Mouse (Mus musculus) neural tube, embryonic 13.5 days (tissue): ENCODE results near the gene Mthfd1l. TPM values are rescaled to one million over a fixed set of nuclear protein-coding genes. Genes with fewer than 3 reads are reported as not detected.
A peak's percentile ranks its signal among the peaks of the same experiment; 100 is the strongest.
"Not testable (repeated sequence)": the region's sequence is repeated elsewhere in the genome, so short reads cannot be mapped to it uniquely, and the experiment has no call there.

Experiments used
- ATAC-seq: fragments of 200-750 bp; cut with Nextera tagmentation; 2 replicates; pipeline ENCODE4 v1.8.0; 2017; ENCODE audit warnings: low read depth, mild to moderate bottlenecking, moderate TSS enrichment, moderate library complexity
- H3K27ac ChIP-seq: fragments of 300-500 bp; sonication (generic); replicated peaks from 2 replicates; pipeline ENCODE4 v1.5.1; 2015; ENCODE audit warnings: moderate library complexity, mild to moderate bottlenecking, inconsistent platforms
- H3K27me3 ChIP-seq: fragments of 300-500 bp; sonication (generic); 2 replicates; pipeline ENCODE4 v1.6.1; 2015; ENCODE audit warnings: mild to moderate bottlenecking, inconsistent platforms
- H3K36me3 ChIP-seq: fragments of 300-500 bp; sonication (generic); 2 replicates; pipeline ENCODE4 v1.6.1; 2015; ENCODE audit warnings: mild to moderate bottlenecking, inconsistent platforms
- H3K4me1 ChIP-seq: fragments of 300-500 bp; sonication (generic); replicated peaks from 2 replicates; pipeline ENCODE4 v1.6.1; 2015; ENCODE audit warnings: inconsistent platforms
- H3K4me2 ChIP-seq: fragments of 300-500 bp; sonication (generic); 2 replicates; pipeline ENCODE4 v1.6.1; 2015; ENCODE audit warnings: inconsistent platforms, mild to moderate bottlenecking, moderate library complexity
- H3K4me3 ChIP-seq: fragments of 300-500 bp; sonication (generic); 2 replicates; pipeline ENCODE4 v1.5.1; 2015; ENCODE audit warnings: mild to moderate bottlenecking, inconsistent platforms
- H3K9ac ChIP-seq: fragments of 300-500 bp; sonication (generic); 2 replicates; pipeline ENCODE4 v1.6.1; 2015; ENCODE audit warnings: moderate library complexity, mild to moderate bottlenecking, inconsistent platforms
- H3K9me3 ChIP-seq: fragments of 300-500 bp; sonication (generic); 2 replicates; pipeline ENCODE4 v1.6.1; 2016; ENCODE audit warnings: inconsistent platforms
- whole genome bisulfite sequencing: fragments of 180-500 bp; shearing (Covaris S2); methylation state at CpG from one replicate; pipeline ENCODE4 v1.1.7; 2015; 5-methylcytosine and 5-hydroxymethylcytosine counted together
- polyA plus RNA-seq: library from polyadenylated mRNA; unstranded; fragments of >200 nt; fragmentation: Nextera tagmentation; extraction: Ambion mirVana; gene quantifications from 2 replicates; pipeline ENCODE4 v1.2.1, GENCODE M21; 2015

Gene Mthfd1l
- polyA plus RNA-seq, 1 experiment from 2014 or later, result 6.2 TPM

DNA sequence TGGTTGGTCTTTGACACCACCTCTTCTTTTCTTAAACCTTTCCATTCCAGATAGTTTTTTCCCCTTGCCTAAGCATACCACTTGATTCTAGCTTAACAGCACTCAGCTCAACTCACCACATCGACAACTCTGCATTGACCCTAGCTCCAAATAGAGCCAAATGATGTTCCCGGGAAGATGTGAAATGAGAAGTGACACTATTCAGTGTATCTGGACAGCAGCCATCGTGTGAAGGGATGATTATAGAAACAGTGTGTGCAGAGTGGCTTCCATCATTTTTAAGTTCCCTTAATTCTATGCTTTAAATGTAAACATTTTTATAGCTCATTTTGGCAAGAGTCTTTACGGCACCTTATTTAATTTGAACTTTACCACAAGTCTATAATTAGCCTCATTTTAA is 204.4 kb downstream of the Mthfd1l start:
- H3K4me2 ChIP-seq, result no peak overlapping the region
- no peaks in the 10 kb centered on the region for H3K36me3 ChIP-seq
- H3K27ac ChIP-seq, result no peak overlapping the region
- H3K27me3 ChIP-seq, result no peaks in the 10 kb centered on the region
- no peak for ATAC-seq
- no peaks in the 10 kb centered on the region for H3K9me3 ChIP-seq
- no peak overlapping the region for H3K4me3 ChIP-seq
- peaks cover 18% of the 10 kb centered on the region for H3K4me1 ChIP-seq
- WGBS, result 93% methylated on average over 4 of the region's 4 CpGs
- no peak overlapping the region for H3K9ac ChIP-seq

DNA sequence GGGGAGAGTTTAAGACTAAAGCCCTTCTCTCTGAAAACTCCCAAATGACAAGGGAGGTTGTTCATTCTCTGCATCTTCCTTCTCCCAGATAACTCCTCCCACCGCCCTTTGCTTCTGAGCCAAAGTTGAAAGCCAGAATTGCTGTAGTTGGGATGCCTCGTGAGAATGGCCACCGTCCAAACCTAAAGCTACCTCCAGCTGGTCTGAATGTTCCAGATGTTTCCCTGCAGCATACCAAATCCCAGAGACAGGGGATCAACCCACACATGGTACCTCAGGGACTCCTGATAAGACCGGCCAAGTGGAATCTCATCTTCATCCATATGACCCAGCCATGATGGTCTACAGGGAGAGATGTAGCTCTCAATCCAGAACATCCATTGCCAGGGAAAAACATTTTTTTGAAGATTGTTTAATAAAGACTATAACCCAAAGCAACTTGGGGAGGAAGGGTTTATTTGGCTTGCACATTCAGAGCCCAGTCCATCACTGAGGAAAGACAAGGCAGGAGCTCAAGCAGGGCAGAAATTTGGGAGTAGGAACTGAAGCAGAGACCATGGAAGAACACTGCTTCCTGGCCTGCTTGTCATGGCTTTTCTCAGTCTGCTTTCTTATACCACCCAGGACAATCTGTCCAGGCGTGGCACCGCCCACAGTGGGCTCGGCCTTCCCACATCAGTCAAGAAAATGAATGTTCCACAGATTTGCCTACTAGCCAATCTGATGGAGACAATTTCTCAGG is 206.3 kb downstream of the Mthfd1l start:
- WGBS, result 85% methylated on average over 7 of the region's 7 CpGs
- no peak for ATAC-seq

DNA sequence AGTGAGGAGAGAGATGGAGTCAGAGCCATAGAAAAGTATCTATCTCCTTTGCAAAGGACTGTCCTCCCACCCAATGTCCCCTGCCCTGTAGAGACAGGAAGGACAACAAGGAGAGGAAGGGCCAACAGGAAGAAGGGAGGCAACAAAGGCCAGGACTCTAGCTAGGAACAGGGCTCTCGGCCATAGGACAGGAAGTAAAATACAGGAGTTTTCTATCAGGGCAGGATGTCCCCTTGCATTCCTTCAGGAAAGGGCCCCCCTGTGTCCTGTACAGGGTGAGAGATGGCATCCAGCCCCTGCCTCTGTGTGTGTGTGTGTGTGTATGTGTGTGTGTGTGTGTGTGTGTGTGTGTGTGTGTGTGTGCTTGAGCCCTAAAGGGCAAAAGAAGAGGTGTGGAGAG is 209.0 kb downstream of the Mthfd1l start:
- Histone ChIP-seq H3K4me2 (no peak overlapping the region), H3K9ac (no peak overlapping the region), H3K27ac (no peak overlapping the region), H3K9me3 (no peaks in the 10 kb centered on the region), H3K36me3 (no peaks in the 10 kb centered on the region), H3K4me1 (no peaks in the 10 kb centered on the region), H3K27me3 (no peaks in the 10 kb centered on the region), H3K4me3 (no peak overlapping the region)
- 60% methylated on average over 1 of the region's 1 CpGs for WGBS
- ATAC-seq, result no peak

More for the DNA sequence above, 206.3 kb downstream of the Mthfd1l start:
- no peak overlapping the region for H3K27ac ChIP-seq
- H3K9me3 ChIP-seq, result no peaks in the 10 kb centered on the region
- H3K27me3 ChIP-seq, result no peaks in the 10 kb centered on the region
- H3K4me3 ChIP-seq, result no peak overlapping the region
- no peak overlapping the region for H3K9ac ChIP-seq
- no peaks in the 10 kb centered on the region for H3K36me3 ChIP-seq
- no peak overlapping the region for H3K4me2 ChIP-seq
- H3K4me1 ChIP-seq, result peaks cover 8% of the 10 kb centered on the region

DNA sequence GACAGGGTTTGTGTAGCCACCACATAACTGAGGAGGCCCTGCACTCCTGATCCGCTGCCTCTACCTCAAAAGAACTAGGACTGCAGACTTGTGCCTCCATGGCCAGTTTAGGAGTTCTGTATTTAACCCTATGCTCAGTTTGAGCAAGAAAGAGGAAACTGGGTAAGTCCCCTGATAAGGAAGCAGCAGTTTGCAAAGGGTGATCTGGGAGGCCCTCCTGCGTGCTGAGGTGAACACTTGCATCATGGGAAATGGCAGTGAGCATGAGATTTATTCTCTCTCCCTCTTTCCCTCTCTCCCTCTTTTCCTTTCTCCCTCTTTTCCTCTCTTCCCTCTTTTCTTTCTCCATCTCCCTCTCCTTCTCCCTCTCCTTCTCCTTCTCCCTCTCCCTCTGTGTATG is 209.5 kb downstream of the Mthfd1l start:
- no peak for ATAC-seq
- H3K27ac ChIP-seq, result no peak overlapping the region
- no peak overlapping the region for H3K4me2 ChIP-seq
- no peak overlapping the region for H3K9ac ChIP-seq
- no peaks in the 10 kb centered on the region for H3K4me1 ChIP-seq
- H3K36me3 ChIP-seq, result no peaks in the 10 kb centered on the region
- no peaks in the 10 kb centered on the region for H3K9me3 ChIP-seq
- WGBS, result 90% methylated on average over 2 of the region's 2 CpGs
- no peak overlapping the region for H3K4me3 ChIP-seq
- H3K27me3 ChIP-seq, result no peaks in the 10 kb centered on the region

DNA sequence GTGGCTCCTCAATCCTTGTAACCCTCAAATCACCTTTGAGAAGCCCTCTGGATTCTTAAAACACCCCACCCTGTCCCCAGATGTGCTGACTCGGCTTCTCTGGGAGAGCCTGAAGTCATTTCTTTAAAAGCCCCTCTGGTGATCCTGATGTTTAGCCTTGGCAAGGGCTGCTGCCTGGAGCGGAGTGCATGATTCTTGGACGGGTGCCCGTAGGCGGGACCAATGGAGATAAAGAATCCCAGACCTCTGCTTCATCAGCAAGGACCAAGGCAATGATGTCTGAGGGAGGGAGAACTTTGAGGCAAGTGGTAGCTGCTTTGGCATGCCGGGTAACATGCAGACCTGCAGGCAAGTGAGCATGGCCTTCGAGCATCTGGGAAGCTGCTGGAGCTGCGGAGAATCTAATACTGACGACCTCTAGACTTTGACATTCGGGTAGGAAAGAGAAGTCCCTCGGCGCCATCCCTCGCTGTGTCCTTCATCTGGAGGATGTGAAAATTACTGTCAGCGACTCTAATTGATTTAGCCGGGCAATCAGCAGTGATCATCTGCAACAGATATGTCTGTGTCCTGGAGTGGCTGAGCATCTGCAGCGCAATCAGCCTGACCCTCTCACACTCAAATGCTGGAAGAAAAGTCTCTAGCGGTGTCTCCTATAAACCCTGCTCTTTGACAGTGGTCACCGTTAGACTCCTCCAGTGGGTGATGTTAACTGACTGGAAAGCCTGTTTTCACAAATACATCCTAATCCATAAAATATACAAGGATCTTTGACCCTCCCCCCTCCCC is 215.9 kb downstream of the Mthfd1l start:
- ATAC-seq, result peak; percentile 66
- peak overlapping the region; percentile 74 for H3K27ac ChIP-seq
- 56% methylated on average over 18 of the region's 18 CpGs for WGBS
- peaks cover 21% of the 10 kb centered on the region for H3K4me1 ChIP-seq
- H3K4me2 ChIP-seq, result no peak overlapping the region
- no peaks in the 10 kb centered on the region for H3K27me3 ChIP-seq
- H3K4me3 ChIP-seq, result no peak overlapping the region
- no peak overlapping the region for H3K9ac ChIP-seq
- no peaks in the 10 kb centered on the region for H3K9me3 ChIP-seq
- no peaks in the 10 kb centered on the region for H3K36me3 ChIP-seq

DNA sequence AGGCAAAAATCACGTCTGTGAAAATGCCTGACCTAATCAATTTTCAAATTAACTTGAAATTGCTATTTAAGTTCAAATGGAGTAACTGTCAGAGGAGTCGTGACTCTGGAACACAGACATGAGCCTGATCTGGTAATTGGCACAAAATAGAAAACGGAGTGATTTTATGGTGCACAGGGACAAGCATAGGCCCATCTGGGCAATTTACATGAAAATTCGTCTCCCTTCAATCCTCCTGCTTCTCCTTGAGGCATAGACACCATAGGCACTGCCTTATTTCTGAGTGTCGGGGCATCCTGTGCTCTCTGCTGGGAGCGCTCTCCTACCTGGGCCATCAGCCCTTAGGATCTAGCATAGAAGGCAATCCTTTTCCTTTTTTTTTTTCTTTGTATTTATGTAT is 216.5 kb downstream of the Mthfd1l start:
- H3K4me2 ChIP-seq, result no peak overlapping the region
- peak; percentile 63; the same call in 1 of the 2 replicates for ATAC-seq
- H3K27ac ChIP-seq, result peak overlapping the region; percentile 74
- no peak overlapping the region for H3K4me3 ChIP-seq
- no peaks in the 10 kb centered on the region for H3K27me3 ChIP-seq
- H3K9me3 ChIP-seq, result no peaks in the 10 kb centered on the region
- no peaks in the 10 kb centered on the region for H3K36me3 ChIP-seq
- 42% methylated on average over 6 of the region's 6 CpGs for WGBS
- H3K4me1 ChIP-seq, result peaks cover 21% of the 10 kb centered on the region
- no peak overlapping the region for H3K9ac ChIP-seq

DNA sequence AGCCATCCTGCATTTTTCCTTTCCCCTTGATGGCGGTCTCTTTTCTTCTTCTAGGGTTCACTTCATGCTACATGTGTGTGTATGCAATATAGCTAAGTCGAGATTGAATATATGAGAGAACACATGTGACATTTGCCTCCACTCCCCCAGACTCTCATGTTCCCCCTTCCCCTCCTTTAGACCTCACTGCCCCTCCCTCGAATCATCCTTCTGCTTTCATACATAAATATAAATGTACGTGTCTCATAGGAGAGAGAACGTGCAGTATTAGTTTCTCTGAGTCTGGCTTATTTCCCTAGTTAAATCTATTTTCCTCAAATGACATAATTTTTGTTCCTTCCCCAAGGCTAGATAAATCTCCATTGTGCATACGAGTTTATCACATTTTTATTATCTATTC is 226.1 kb downstream of the Mthfd1l start:
- 65% methylated on average over 6 of the region's 6 CpGs for WGBS
- Histone ChIP-seq H3K4me2 (no peak overlapping the region), H3K4me3 (no peak overlapping the region), H3K27ac (no peak overlapping the region), H3K27me3 (no peaks in the 10 kb centered on the region), H3K9ac (no peak overlapping the region), H3K9me3 (no peaks in the 10 kb centered on the region), H3K36me3 (no peaks in the 10 kb centered on the region), H3K4me1 (no peaks in the 10 kb centered on the region)
- peak; percentile 50; the same call in 1 of the 2 replicates for ATAC-seq

DNA sequence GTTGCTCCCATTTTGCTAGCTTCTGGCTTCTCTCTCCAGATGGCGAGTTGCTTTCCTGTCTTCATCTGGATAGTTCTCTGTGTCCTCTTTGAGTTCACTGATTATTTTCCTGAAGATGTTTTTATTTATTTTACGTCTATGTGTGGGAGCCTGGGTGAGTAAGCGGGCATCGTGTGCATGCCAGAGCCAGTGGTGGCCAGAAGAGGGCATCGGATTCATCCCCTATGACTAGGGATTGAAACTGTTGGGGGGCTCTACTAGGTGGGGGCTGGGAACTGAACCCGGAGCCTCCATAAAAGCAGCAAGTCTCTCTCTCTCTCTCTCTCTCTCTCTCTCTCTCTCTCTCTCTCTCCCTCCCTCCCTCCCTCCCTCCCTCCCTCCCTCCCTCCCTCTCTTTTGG is 227.0 kb downstream of the Mthfd1l start:
- Histone ChIP-seq H3K9ac (no peak overlapping the region), H3K4me1 (no peaks in the 10 kb centered on the region), H3K4me3 (no peak overlapping the region), H3K36me3 (no peaks in the 10 kb centered on the region), H3K27me3 (no peaks in the 10 kb centered on the region), H3K4me2 (no peak overlapping the region), H3K9me3 (no peaks in the 10 kb centered on the region), H3K27ac (no peak overlapping the region)
- no peak for ATAC-seq
- WGBS, result 80% methylated on average over 6 of the region's 6 CpGs

DNA sequence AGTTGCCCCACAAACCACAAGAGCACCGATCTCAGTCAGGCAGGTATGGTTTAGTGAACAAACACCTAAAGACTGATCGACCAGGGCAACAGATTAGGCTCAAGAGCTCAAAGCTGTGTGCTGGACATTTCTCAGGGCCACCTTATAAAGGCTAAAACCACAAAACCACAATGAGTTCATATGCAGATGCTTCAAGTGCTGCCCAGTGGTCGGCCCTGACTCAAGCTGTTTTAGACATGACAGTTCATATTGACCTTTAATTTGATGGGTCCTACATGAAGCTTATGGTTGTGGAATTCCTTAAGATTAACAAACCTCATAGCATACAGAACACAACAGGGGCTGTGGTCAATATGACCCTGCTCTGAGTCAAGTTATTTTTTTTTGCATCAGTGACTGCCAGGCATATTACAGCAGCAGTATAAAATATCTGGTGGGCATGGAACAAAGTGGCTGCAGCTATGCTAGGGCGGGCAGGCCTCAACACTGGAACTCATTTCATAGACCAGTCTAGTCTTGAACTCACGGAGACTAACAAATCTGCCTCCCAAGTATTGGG is 227.7 kb downstream of the Mthfd1l start:
- Histone ChIP-seq H3K4me2 (no peak overlapping the region), H3K36me3 (no peaks in the 10 kb centered on the region), H3K4me1 (no peaks in the 10 kb centered on the region), H3K27me3 (no peaks in the 10 kb centered on the region), H3K9ac (no peak overlapping the region), H3K9me3 (no peaks in the 10 kb centered on the region), H3K27ac (no peak overlapping the region), H3K4me3 (no peak overlapping the region)
- ATAC-seq, result no peak
- WGBS, result 91% methylated on average over 5 of the region's 5 CpGs

DNA sequence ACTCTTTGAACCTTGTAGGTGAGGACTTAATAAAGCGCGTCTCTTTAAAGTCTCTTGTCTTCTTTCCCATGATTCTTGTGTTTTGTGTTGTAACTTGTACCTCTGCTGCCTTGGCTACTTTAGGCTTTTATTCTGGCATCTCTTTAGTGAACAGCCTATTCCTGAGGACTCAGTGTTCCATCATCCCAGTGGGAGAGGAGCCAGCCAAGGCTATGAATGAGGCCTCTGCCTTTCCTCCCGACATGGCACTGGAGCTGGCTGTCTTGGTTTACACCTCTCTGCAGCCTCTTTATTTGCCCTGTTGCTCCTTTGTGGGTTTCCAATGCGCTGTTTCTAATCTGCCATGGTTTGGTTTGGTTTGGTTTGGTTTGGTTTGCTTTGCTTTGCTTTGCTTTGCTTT is 228.2 kb downstream of the Mthfd1l start:
- Histone ChIP-seq H3K4me1 (no peaks in the 10 kb centered on the region), H3K27me3 (no peaks in the 10 kb centered on the region), H3K4me3 (no peak overlapping the region), H3K27ac (no peak overlapping the region), H3K36me3 (no peaks in the 10 kb centered on the region), H3K9me3 (no peaks in the 10 kb centered on the region), H3K4me2 (no peak overlapping the region), H3K9ac (no peak overlapping the region)
- no peak for ATAC-seq
- WGBS, result 87% methylated on average over 4 of the region's 4 CpGs

DNA sequence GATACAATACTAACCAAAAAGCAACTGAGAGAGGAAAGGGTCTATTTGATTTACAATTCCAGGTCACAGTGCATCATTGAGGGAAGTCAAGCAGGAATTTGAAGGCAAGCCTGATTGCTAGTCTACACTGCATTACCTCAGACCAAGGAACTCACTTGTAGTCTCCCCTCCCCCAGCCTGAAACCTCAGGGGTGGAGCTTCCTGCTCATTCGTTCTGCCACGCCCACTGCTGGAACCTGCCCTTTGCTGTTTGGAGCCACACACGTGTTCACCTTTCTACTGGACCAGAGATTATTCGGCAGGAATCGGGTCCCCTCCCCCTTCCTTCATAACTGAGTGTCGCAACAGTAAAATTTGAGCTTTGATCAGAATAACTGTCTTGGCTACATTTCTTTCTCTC is 230.7 kb downstream of the Mthfd1l start:
- not testable (repeated sequence) for H3K9ac ChIP-seq, H3K27me3 ChIP-seq, H3K4me3 ChIP-seq, H3K4me1 ChIP-seq, H3K9me3 ChIP-seq, H3K36me3 ChIP-seq, H3K4me2 ChIP-seq, ATAC-seq, H3K27ac ChIP-seq
- WGBS, result 55% methylated on average over 6 of the region's 6 CpGs

DNA sequence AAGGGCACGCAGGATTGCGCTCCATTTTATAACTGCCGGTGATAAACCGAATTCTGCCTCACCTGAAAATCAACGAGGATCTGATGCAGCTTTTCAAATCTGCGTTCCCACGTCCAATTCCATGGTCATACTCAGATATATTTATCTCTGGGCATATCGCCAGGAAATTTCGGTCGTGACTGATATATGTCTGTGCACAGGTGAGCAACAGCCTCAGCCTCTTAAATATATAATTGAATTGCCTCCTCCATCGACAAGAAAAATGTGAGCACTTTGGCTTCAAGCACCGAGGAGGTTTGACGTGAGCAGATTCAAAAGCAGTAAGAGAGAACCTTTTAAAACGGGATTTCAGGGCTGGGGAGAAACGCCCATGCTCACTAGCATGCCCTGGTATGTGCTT is 236.1 kb downstream of the Mthfd1l start:
- no peaks in the 10 kb centered on the region for H3K27me3 ChIP-seq
- H3K27ac ChIP-seq, result no peak overlapping the region
- H3K9ac ChIP-seq, result no peak overlapping the region
- H3K4me2 ChIP-seq, result no peak overlapping the region
- no peaks in the 10 kb centered on the region for H3K36me3 ChIP-seq
- H3K4me3 ChIP-seq, result no peak overlapping the region
- no peaks in the 10 kb centered on the region for H3K9me3 ChIP-seq
- WGBS, result 76% methylated on average over 15 of the region's 15 CpGs
- no peaks in the 10 kb centered on the region for H3K4me1 ChIP-seq
- peak; percentile 50; the same call in 1 of the 2 replicates for ATAC-seq
